Mouse (Mus musculus): Measurements from ENCODE around the gene Hist1h4m. TPM values are rescaled to one million over a fixed set of nuclear protein-coding genes. Genes with fewer than 3 reads are reported as not detected.
"Not testable (repeated sequence)": the region's sequence is repeated elsewhere in the genome, so short reads cannot be mapped to it uniquely, and the experiment has no call there.

The Hist1h4m gene
- total RNA-seq (2015) (67.9 and 71.7 TPM in 2 replicates), total RNA-seq (2017) (1,995 and 3,050 TPM in 2 replicates)

DNA sequence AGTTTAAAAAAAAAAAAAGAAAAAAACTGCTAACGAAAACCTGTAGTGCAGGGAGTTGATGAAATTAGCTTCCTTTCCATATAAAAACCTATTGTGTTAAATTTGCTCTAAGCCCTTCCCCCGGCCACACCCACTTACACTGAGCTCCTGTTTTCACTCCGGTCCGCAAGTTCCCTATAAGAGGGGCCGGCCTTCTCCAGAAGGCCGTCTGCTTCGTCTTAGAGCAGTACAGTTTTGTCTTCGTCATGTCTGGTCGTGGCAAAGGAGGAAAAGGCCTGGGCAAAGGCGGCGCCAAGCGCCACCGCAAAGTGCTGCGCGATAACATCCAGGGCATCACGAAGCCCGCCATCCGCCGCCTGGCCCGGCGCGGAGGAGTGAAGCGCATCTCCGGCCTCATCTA is at the start of gene Hist1h4m:
Gene Hist1h4m, plus strand, starts transcription at position 208 of the 400 bp plus-strand sequence.
- peak; percentile 64 for ATAC-seq (ENCODE audit: poor library complexity, severe bottlenecking)

DNA sequence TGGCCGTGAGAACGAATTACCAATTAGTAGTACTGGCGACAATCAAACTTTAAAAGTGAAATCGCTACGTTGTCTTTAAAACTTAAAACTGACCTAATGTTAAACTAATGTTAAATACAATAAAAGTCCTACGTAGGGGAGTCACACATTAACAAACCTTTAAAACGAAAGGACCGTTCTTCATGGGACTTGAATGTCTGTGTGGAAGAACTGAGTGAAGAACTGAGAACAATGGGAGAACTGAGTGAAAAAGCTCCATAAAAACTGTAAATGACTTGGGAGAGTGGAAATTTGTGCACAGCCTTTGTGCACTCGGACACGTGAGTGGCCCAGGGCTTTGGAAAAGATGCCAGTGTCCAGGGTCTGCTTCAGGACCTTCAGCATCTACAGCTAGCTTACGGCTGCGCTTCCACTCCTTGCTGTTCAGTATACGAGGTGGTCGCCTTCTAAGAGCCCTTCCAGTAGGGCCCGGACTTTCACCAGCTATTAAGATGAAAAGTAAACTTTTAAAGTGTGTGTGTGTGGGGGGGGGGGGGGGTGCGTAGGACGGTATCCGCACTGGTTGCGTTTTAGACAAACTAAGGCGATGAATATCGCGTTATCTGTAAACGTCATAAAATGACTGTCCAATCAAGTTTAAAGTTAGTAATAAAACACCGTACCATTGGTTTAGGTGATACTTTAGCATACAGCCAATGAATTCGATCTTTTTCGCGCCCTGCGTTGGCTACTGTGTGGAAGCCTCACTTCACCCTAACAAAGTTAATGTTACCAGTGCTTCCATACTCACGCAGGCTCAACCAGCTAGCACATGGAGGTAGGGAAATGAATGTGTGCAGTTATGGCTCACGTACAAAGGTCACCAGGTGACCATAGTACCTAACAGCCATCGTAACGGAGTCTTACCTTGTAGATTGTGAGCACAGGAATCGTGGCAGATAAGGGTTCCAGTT is 32.5 kb upstream of the Hist1h4m start:
- peak; percentile 69 for ATAC-seq (ENCODE audit: poor library complexity, severe bottlenecking)

- ATAC-seq (ENCODE audit: poor library complexity, severe bottlenecking): peak; percentile 45
These were observed 31.5 kb upstream of the Hist1h4m start, which contains the start of gene Hist1h1b for GRCm38 (mm10) chr13:21779767-21780731. Gene Hist1h1b (minus strand): TSS chr13:21780625.

DNA sequence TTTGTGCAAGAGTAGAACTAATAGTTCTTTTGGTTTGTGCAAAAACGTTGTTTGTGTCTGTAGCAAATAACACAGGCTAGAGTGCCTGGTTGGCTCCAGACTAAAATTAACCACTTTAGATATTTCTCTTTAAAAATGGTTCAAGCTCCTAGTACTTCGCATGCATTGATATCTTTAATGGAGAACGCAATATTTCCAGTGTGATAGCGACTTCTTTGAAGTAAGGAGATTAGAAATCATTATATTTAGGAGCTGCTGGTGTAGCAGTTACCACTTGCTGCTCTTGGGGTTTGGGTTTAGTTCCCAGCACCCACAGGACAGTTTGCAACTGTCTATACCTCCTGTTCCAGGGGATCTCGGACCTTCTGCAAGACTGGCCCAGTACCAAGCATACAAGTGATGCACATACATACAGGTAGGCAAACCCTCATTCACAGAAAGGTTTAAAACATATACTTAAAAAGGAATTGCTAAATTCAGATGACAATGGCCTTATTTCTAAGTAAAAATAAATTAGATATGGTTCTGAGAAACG is 30.5 kb upstream of the Hist1h4m start:
- ATAC-seq (ENCODE audit: poor library complexity, severe bottlenecking): no peak

DNA sequence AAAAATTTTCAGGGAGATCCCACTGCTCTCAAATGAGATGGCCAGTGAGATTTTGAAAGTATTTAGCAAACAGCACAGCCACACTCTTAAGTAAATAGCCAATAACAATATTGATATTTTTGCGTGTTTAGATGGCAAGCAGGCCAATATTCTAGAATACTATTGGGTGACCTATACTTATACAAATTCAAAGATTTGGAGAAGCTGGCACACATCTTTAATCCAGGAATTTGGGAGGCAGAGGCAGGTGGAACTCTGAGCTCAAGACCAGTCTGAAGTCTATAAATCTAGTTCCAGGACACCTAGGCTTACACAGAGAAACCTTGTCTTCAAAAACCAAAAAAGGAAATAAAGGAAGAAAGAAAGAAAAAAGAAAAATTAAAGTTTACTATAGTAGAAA is 29.9 kb upstream of the Hist1h4m start:
- ATAC-seq (ENCODE audit: poor library complexity, severe bottlenecking): no peak

DNA sequence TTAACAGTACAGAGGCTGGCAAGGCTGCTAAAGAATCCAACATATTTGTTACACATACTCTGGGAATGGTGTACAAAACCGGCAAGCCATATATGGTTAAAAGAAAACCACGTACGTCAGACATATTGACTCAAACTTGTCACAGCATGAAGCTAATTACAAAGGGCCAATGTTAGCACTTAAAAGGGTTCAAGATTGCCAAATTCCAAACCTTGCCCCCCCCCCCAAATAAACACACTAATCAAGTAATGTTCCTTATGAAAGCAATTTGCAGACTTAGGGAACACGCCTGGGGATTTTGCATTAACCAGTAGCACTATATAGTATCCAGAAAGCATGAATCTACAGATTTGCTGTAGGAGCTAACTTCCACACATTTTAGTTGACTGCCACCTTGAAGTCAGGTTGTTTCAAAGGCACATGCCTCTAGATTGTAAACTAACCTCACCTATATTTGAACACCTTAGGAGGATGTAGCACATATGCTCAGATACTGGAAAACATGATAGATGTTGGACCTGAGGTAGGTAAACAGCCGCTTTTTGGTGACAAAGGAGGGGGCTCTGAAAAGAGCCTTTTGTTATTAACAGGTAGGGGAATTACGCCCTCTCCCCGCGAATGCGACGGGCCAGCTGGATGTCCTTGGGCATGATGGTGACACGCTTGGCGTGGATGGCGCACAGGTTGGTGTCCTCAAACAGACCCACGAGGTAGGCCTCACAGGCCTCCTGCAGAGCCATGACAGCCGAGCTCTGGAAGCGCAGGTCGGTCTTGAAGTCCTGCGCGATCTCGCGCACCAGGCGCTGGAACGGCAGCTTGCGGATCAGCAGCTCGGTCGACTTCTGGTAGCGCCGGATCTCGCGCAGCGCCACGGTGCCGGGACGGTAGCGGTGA is 28.9 kb upstream of the Hist1h4m start:
- not testable (repeated sequence) for ATAC-seq (ENCODE audit: poor library complexity, severe bottlenecking)

DNA sequence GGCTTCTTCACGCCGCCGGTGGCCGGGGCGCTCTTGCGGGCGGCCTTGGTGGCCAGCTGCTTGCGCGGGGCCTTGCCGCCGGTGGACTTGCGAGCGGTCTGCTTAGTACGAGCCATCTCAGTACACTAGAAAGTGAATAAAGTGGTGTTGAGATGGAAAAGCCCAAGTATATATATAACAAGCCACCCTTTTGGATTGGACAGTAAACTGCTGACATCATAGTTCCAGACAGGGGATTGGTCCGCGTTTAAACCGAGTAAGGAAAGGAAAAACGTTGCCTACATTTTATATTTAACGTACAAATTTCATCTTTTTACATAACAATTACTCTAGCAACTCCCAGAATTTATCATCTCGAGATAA is 28.3 kb upstream of the Hist1h4m start, which contains the start of gene Hist1h3i:
Gene Hist1h3i, minus strand, starts transcription at position 116 of the 363 bp plus-strand sequence.
- peak; percentile 44 for ATAC-seq (ENCODE audit: poor library complexity, severe bottlenecking)

DNA sequence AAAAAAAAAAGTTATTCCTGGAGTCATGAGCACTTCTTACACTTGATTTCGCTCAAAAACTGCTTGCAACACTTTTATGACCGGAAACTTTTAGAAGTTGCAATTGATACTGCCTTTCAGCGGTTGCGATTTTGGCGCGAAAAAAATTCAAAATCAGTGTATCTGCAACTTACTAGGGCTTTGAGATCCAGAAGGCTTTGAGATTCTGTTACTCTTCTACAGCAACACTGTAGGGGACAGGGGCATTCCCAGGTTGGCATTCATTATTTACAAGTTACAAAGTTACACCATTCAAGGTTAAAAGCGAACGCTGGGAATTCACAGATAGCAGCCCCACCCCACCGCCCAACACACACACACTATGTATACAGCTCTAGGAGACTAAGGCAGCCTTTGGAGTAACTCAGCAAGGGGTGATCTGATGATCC is 27.8 kb upstream of the Hist1h4m start:
- ATAC-seq (ENCODE audit: poor library complexity, severe bottlenecking): no peak

DNA sequence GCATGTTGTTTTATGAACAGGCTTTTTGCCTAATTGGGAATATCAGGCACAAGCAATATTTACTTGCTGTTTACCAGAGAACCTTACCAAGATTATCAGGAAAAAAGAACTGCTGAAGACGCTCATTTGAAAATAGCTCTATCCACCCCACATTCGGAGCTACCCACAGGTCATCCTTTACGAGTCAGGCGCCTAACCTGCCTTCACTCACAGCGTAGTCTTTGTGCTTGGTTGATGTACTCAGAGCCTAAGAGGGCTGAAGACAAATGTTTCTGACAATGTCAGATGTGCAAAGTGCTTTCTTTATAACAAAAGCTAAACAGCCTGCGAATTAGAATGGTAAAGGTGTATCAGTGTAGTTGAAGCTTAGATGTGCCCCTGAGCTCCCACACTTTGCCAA is 27.2 kb upstream of the Hist1h4m start:
- no peak for ATAC-seq (ENCODE audit: poor library complexity, severe bottlenecking)

- ATAC-seq (ENCODE audit: poor library complexity, severe bottlenecking): no peak
These were observed 25.2 kb upstream of the Hist1h4m start for GRCm38 (mm10) chr13:21786189-21786898.

- ATAC-seq (ENCODE audit: poor library complexity, severe bottlenecking): peak; percentile 90
These were observed 24.5 kb upstream of the Hist1h4m start, which contains the start of the genes Hist1h2an and Hist1h2bp for GRCm38 (mm10) chr13:21786899-21787629. Gene Hist1h2an (minus strand): TSS chr13:21787218. Gene Hist1h2bp (plus strand): TSS chr13:21787461.

GRCm38 (mm10) chr13:21787760-21788593 is 23.6 kb upstream of the Hist1h4m start:
- no peak for ATAC-seq (ENCODE audit: poor library complexity, severe bottlenecking)

GRCm38 (mm10) chr13:21789925-21790324 is 21.6 kb upstream of the Hist1h4m start:
- ATAC-seq (ENCODE audit: poor library complexity, severe bottlenecking): no peak

GRCm38 (mm10) chr13:21790601-21791283 is 20.8 kb upstream of the Hist1h4m start:
- ATAC-seq (ENCODE audit: poor library complexity, severe bottlenecking): no peak

DNA sequence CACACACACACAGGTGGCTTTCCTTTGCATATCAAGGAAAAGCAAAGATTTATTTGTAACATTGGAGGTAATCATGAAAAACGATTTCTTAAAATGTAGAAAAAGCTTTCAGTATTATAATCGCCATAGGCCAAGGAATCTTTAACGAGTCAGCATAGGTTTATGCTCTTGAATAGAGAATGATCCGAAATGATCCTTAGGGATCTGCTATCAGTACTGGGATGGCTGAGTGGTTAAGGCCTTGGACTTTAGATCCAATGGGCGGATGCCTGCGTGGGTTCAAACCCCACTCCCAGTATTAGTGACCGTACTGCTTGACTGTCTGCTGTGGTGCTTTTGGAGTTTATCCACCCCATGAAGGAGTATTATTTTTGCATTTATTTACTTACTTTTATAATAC is 16.0 kb upstream of the Hist1h4m start:
- no peak for ATAC-seq (ENCODE audit: poor library complexity, severe bottlenecking)

- ATAC-seq (ENCODE audit: poor library complexity, severe bottlenecking): peak; percentile 87
These were observed 14.4 kb upstream of the Hist1h4m start for GRCm38 (mm10) chr13:21797163-21797562.

DNA sequence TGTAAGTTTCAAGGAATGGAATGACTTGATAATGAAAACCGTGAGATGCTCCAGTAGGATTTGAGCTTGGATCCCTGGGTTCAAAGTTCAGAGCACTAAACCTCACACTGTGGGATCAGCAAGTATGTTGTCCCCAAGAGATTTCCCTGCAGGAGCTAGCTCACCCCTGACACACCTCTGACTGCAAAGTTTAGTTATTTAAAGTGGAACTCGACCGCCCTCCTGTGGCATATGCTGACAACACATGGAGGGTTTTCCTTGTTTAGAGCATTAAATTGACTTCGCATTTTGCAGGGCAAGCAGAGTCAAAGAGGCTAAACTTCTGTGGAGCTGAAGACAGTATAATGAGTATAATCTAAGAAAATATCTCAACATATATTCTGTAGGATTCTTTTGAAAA is 8.5 kb upstream of the Hist1h4m start:
- peak; percentile 96 for ATAC-seq (ENCODE audit: poor library complexity, severe bottlenecking)
